Mouse (Mus musculus): Measurements from ENCODE around the gene Nisch. TPM values are rescaled to one million over a fixed set of nuclear protein-coding genes. Genes with fewer than 3 reads are reported as not detected.

The Nisch gene
- polyA plus RNA-seq, 1 experiment from 2014 or later: 411 TPM

GRCm38 (mm10) chr14:31250222-31251083 lies 33.7 kb upstream of the Nisch start:
- no peaks in the 10 kb centered on the region for H3K9me3 ChIP-seq (ENCODE audit: low read depth, low read length)
- H3K9ac ChIP-seq: peak overlapping the region; percentile 99
- peak; percentile 94 for ATAC-seq (ENCODE audit: insufficient read depth)
- H3K4me1 ChIP-seq (ENCODE audit: insufficient read depth): 0 out of 2 replicates have a peak, but pooled peaks cover 2% of the 10 kb centered on the region
- H3K4me3 ChIP-seq (ENCODE audit: low read depth, low read length): peak overlapping the region; percentile 99
- H3K36me3 ChIP-seq (ENCODE audit: insufficient read depth): peaks cover 29% of the 10 kb centered on the region
- peak overlapping the region; percentile 76 for H3K4me2 ChIP-seq
- DNase-seq: no peak
- 17% methylated on average over 38 of the region's 38 CpGs for WGBS
- H3K27ac ChIP-seq (ENCODE audit: low read depth): peak overlapping the region; percentile 97
- no peaks in the 10 kb centered on the region for H3K27me3 ChIP-seq (ENCODE audit: insufficient read depth, low read length)
- no peak for TF ChIP-seq CTCF (IDR thresholded peaks at IDR 0.05; ENCODE audit: low read depth)

- 84% methylated on average over 6 of the region's 6 CpGs for WGBS
- no peak for TF ChIP-seq CTCF (IDR thresholded peaks at IDR 0.05; ENCODE audit: low read depth)
- ATAC-seq (ENCODE audit: insufficient read depth) (no peak), DNase-seq (no peak)
- Histone ChIP-seq H3K36me3 (ENCODE audit: insufficient read depth) (peaks cover 9% of the 10 kb centered on the region), H3K27ac (ENCODE audit: low read depth) (no peak overlapping the region), H3K9me3 (ENCODE audit: low read depth, low read length) (no peaks in the 10 kb centered on the region), H3K27me3 (ENCODE audit: insufficient read depth, low read length) (no peaks in the 10 kb centered on the region), H3K9ac (no peak overlapping the region), H3K4me1 (ENCODE audit: insufficient read depth) (0 out of 2 replicates have a peak, but pooled peaks cover 2% of the 10 kb centered on the region), H3K4me2 (no peak overlapping the region), H3K4me3 (ENCODE audit: low read depth, low read length) (no peak overlapping the region)
These were observed 31.6 kb upstream of the Nisch start for GRCm38 (mm10) chr14:31248396-31248795.

- H3K4me3 ChIP-seq (ENCODE audit: low read depth, low read length): no peak overlapping the region
- no peaks in the 10 kb centered on the region for H3K27me3 ChIP-seq (ENCODE audit: insufficient read depth, low read length)
- H3K4me2 ChIP-seq: no peak overlapping the region
- H3K27ac ChIP-seq (ENCODE audit: low read depth): no peak overlapping the region
- no peak overlapping the region for H3K9ac ChIP-seq
- DNase-seq (no peak), ATAC-seq (ENCODE audit: insufficient read depth) (no peak)
- no peaks in the 10 kb centered on the region for H3K4me1 ChIP-seq (ENCODE audit: insufficient read depth)
- TF ChIP-seq CTCF (IDR thresholded peaks at IDR 0.05; ENCODE audit: low read depth): no peak
- H3K36me3 ChIP-seq (ENCODE audit: insufficient read depth): no peaks in the 10 kb centered on the region
- 68% methylated on average over 1 of the region's 1 CpGs for WGBS
- H3K9me3 ChIP-seq (ENCODE audit: low read depth, low read length): no peaks in the 10 kb centered on the region
These were observed 29.2 kb upstream of the Nisch start for GRCm38 (mm10) chr14:31245946-31246345.

GRCm38 (mm10) chr14:31244777-31245176 lies 28.0 kb upstream of the Nisch start:
- Histone ChIP-seq H3K4me3 (ENCODE audit: low read depth, low read length) (no peak overlapping the region), H3K27ac (ENCODE audit: low read depth) (no peak overlapping the region), H3K4me1 (ENCODE audit: insufficient read depth) (no peaks in the 10 kb centered on the region), H3K9ac (no peak overlapping the region), H3K4me2 (no peak overlapping the region), H3K27me3 (ENCODE audit: insufficient read depth, low read length) (no peaks in the 10 kb centered on the region), H3K36me3 (ENCODE audit: insufficient read depth) (no peaks in the 10 kb centered on the region), H3K9me3 (ENCODE audit: low read depth, low read length) (no peaks in the 10 kb centered on the region)
- no peak for DNase-seq
- no peak for ATAC-seq (ENCODE audit: insufficient read depth)
- no peak for TF ChIP-seq CTCF (IDR thresholded peaks at IDR 0.05; ENCODE audit: low read depth)
- WGBS: 79% methylated on average over 1 of the region's 1 CpGs

GRCm38 (mm10) chr14:31240528-31240927 lies 23.8 kb upstream of the Nisch start:
- H3K27ac ChIP-seq (ENCODE audit: low read depth): no peak overlapping the region

GRCm38 (mm10) chr14:31237101-31237882 lies 20.5 kb upstream of the Nisch start:
- no peaks in the 10 kb centered on the region for H3K9me3 ChIP-seq (ENCODE audit: low read depth, low read length)
- no peaks in the 10 kb centered on the region for H3K27me3 ChIP-seq (ENCODE audit: insufficient read depth, low read length)
- no peaks in the 10 kb centered on the region for H3K36me3 ChIP-seq (ENCODE audit: insufficient read depth)
- no peak overlapping the region for H3K4me3 ChIP-seq (ENCODE audit: low read depth, low read length)
- DNase-seq: no peak
- WGBS: 67% methylated on average over 7 of the region's 7 CpGs
- H3K9ac ChIP-seq: no peak overlapping the region
- no peaks in the 10 kb centered on the region for H3K4me1 ChIP-seq (ENCODE audit: insufficient read depth)
- H3K27ac ChIP-seq (ENCODE audit: low read depth): no peak overlapping the region
- TF ChIP-seq CTCF (IDR thresholded peaks at IDR 0.05; ENCODE audit: low read depth): no peak
- H3K4me2 ChIP-seq: no peak overlapping the region
- ATAC-seq (ENCODE audit: insufficient read depth): no peak

More at GRCm38 (mm10) chr14:31240528-31240927, 23.8 kb upstream of the Nisch start:
- no peaks in the 10 kb centered on the region for H3K36me3 ChIP-seq (ENCODE audit: insufficient read depth)
- ATAC-seq (ENCODE audit: insufficient read depth) (no peak), DNase-seq (no peak)
- H3K4me3 ChIP-seq (ENCODE audit: low read depth, low read length): no peak overlapping the region
- 63% methylated on average over 3 of the region's 3 CpGs for WGBS
- no peak overlapping the region for H3K4me2 ChIP-seq
- no peak for TF ChIP-seq CTCF (IDR thresholded peaks at IDR 0.05; ENCODE audit: low read depth)
- H3K9ac ChIP-seq: no peak overlapping the region
- no peaks in the 10 kb centered on the region for H3K27me3 ChIP-seq (ENCODE audit: insufficient read depth, low read length)
- no peaks in the 10 kb centered on the region for H3K9me3 ChIP-seq (ENCODE audit: low read depth, low read length)
- H3K4me1 ChIP-seq (ENCODE audit: insufficient read depth): no peaks in the 10 kb centered on the region

Data from lung, embryonic 14.5 days (tissue).